Mouse (Mus musculus) bone marrow, adult 2 months (tissue): ENCODE results near the gene Hnrnpa1.

ENCODE experiments used
- CTCF ChIP-seq: fragments of 200-500 bp; IDR thresholded peaks from 2 replicates; pipeline ENCODE4 v1.5.1; 2011; ENCODE audit warnings: low read length, control low read depth; ENCODE audit not compliant: control insufficient read depth, insufficient read depth
- POLR2A ChIP-seq: fragments of 200-500 bp; IDR thresholded peaks from 2 replicates; pipeline ENCODE4 v1.6.1; 2011; ENCODE audit warnings: low read depth, mild to moderate bottlenecking, control low read depth, low read length, borderline replicate concordance; ENCODE audit not compliant: control insufficient read depth

DNA sequence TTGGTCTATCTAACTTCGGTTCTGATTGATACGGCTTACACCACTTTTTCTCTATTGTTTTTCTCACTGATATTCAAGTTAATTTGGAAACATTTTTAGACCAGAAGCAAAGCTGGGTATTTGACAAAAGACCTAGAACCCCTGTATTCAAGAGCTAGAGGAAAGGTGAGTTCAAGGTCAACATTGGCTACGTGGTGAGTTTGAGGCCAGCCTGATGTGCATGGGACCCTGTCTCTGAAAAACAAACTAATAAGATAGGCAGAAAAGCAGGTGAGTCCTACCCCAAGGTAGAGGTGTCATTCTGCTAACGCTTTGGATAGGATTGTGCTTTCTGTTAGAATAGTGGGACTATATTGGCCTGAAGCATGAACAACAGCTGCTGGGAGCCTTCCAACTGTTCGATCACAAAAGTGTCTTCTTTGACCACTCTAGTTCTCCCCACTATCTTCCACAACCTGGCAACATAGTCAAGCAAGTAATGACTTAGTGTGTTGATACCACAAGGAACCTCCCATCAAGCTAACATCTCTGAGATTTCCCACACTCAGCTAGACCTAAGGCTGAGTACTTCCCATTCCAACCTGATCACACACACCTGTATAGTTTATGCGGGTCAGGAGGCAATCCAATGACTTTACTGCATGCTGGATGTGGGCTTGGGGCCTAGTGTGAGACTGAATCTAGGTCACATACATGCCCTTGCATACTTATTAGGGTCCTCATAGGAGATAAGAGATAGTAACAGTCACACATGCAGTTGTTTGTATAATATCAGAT, 16.2 kb downstream of the Hnrnpa1 start:
- TF ChIP-seq POLR2A (no peak), CTCF (no peak)
